Mouse (Mus musculus): ENCODE data around the gene Vmn2r83. TPM values are rescaled to one million over a fixed set of nuclear protein-coding genes. Genes with fewer than 3 reads are reported as not detected.

Gene Vmn2r83
- polyA plus RNA-seq, 1 experiment from 2014 or later = not detected

GRCm38 (mm10) chr10:79539701-79540495 is 71.4 kb downstream of the Vmn2r83 start:
- no peak for ATAC-seq (ENCODE audit: low read depth)
- Histone ChIP-seq H3K27me3 (no peaks in the 10 kb centered on the region), H3K36me3 (peaks cover 72% of the 10 kb centered on the region), H3K4me3 (no peak overlapping the region), H3K4me2 (no peak overlapping the region), H3K4me1 (replicated peaks) (no peaks in the 10 kb centered on the region), H3K27ac (replicated peaks) (no peak overlapping the region), H3K9me3 (no peaks in the 10 kb centered on the region), H3K9ac (no peak overlapping the region)
- WGBS = 92% methylated on average over 16 of the region's 16 CpGs

GRCm38 (mm10) chr10:79540746-79541145 is 72.2 kb downstream of the Vmn2r83 start:
- Histone ChIP-seq H3K36me3 (peaks cover 80% of the 10 kb centered on the region), H3K9me3 (no peaks in the 10 kb centered on the region), H3K27me3 (no peaks in the 10 kb centered on the region), H3K4me3 (no peak overlapping the region), H3K27ac (replicated peaks) (no peak overlapping the region), H3K4me1 (replicated peaks) (no peaks in the 10 kb centered on the region), H3K4me2 (no peak overlapping the region), H3K9ac (no peak overlapping the region)
- 96% methylated on average over 11 of the region's 11 CpGs for WGBS
- ATAC-seq (ENCODE audit: low read depth) = no peak

GRCm38 (mm10) chr10:79541522-79541921 is 73.0 kb downstream of the Vmn2r83 start:
- Histone ChIP-seq H3K36me3 (peaks cover 88% of the 10 kb centered on the region), H3K4me1 (replicated peaks) (no peaks in the 10 kb centered on the region), H3K27ac (replicated peaks) (no peak overlapping the region), H3K4me3 (no peak overlapping the region), H3K9me3 (no peaks in the 10 kb centered on the region), H3K27me3 (no peaks in the 10 kb centered on the region), H3K4me2 (no peak overlapping the region), H3K9ac (no peak overlapping the region)
- 70% methylated on average over 15 of the region's 15 CpGs for WGBS
- no peak for ATAC-seq (ENCODE audit: low read depth)

- Histone ChIP-seq H3K4me2 (no peak overlapping the region), H3K9me3 (no peaks in the 10 kb centered on the region), H3K27ac (replicated peaks) (no peak overlapping the region), H3K9ac (no peak overlapping the region), H3K36me3 (peaks cover 94% of the 10 kb centered on the region), H3K4me1 (replicated peaks) (no peaks in the 10 kb centered on the region), H3K27me3 (no peaks in the 10 kb centered on the region), H3K4me3 (no peak overlapping the region)
- ATAC-seq (ENCODE audit: low read depth) = no peak
- WGBS = 95% methylated on average over 11 of the region's 11 CpGs
Measured at GRCm38 (mm10) chr10:79542171-79542570, 73.6 kb downstream of the Vmn2r83 start.

Small RNA genes within 50 kb of the gene (microRNA-seq; reads per million reads assigned to microRNA genes)
- not detected for gene Mir6909

Other genes starting within 250 kb of the Vmn2r83 start
- gene Vmn2r81, start 221.0 kb upstream of the Vmn2r83 start, polyA plus RNA-seq (2015; fragmentation: Nextera tagmentation; extraction: Ambion mirVana) = not detected in 2 replicates
- gene Vmn2r82, start 112.2 kb upstream of the Vmn2r83 start, polyA plus RNA-seq (2015; fragmentation: Nextera tagmentation; extraction: Ambion mirVana) = not detected in 2 replicates
- 15.4 and 17.5 TPM in 2 replicates for gene Plpp2, start 65.1 kb downstream of the Vmn2r83 start, polyA plus RNA-seq (2015; fragmentation: Nextera tagmentation; extraction: Ambion mirVana)
- 58.8 and 59.5 TPM in 2 replicates for gene Mier2, start 86.5 kb downstream of the Vmn2r83 start, polyA plus RNA-seq (2015; fragmentation: Nextera tagmentation; extraction: Ambion mirVana)
- gene Theg, start 118.6 kb downstream of the Vmn2r83 start, polyA plus RNA-seq (2015; fragmentation: Nextera tagmentation; extraction: Ambion mirVana) = not detected in 2 replicates
- gene C2cd4c, start 145.3 kb downstream of the Vmn2r83 start, polyA plus RNA-seq (2015; fragmentation: Nextera tagmentation; extraction: Ambion mirVana) = 0.11 and 0.17 TPM in 2 replicates
- 34.5 and 39.0 TPM in 2 replicates for gene Shc2, start 169.2 kb downstream of the Vmn2r83 start, polyA plus RNA-seq (2015; fragmentation: Nextera tagmentation; extraction: Ambion mirVana)
- not detected in 2 replicates for gene Odf3l2, start 177.0 kb downstream of the Vmn2r83 start, polyA plus RNA-seq (2015; fragmentation: Nextera tagmentation; extraction: Ambion mirVana)
- gene Madcam1, start 195.8 kb downstream of the Vmn2r83 start, polyA plus RNA-seq (2015; fragmentation: Nextera tagmentation; extraction: Ambion mirVana) = 0.62 and 1.1 TPM in 2 replicates
- 82.3 and 90.2 TPM in 2 replicates for gene Tpgs1, start 200.6 kb downstream of the Vmn2r83 start, polyA plus RNA-seq (2015; fragmentation: Nextera tagmentation; extraction: Ambion mirVana)
- gene Cdc34, start 213.5 kb downstream of the Vmn2r83 start, polyA plus RNA-seq (2015; fragmentation: Nextera tagmentation; extraction: Ambion mirVana) = 98.3 and 98.7 TPM in 2 replicates
- gene Gzmm, start 220.3 kb downstream of the Vmn2r83 start, polyA plus RNA-seq (2015; fragmentation: Nextera tagmentation; extraction: Ambion mirVana) = 0.69 and 1.5 TPM in 2 replicates
- 750 and 762 TPM in 2 replicates for gene Bsg, start 235.8 kb downstream of the Vmn2r83 start, polyA plus RNA-seq (2015; fragmentation: Nextera tagmentation; extraction: Ambion mirVana)
- 0.78 and 0.83 TPM in 2 replicates for gene Hcn2, start 247.9 kb downstream of the Vmn2r83 start, polyA plus RNA-seq (2015; fragmentation: Nextera tagmentation; extraction: Ambion mirVana)